Mouse (Mus musculus) liver, embryonic 12.5 days (tissue): ENCODE data around the gene Gm10322. TPM values are rescaled to one million over a fixed set of nuclear protein-coding genes. Genes with fewer than 3 reads are reported as not detected.

Experiments used
- ATAC-seq: fragments of 200-750 bp; cut with Nextera tagmentation; 2 replicates; pipeline ENCODE4 v1.8.0; 2017; ENCODE audit warnings: moderate number of reproducible peaks, mild to moderate bottlenecking, moderate library complexity
- H3K27ac ChIP-seq: fragments of 300-500 bp; sonication (generic); 2 replicates; pipeline ENCODE4 v1.5.1; 2016; ENCODE audit warnings: mild to moderate bottlenecking
- H3K27me3 ChIP-seq: fragments of 300-500 bp; sonication (generic); replicated peaks from 2 replicates; pipeline ENCODE4 v1.6.1; 2016; ENCODE audit warnings: mild to moderate bottlenecking, moderate library complexity
- H3K36me3 ChIP-seq: fragments of 300-500 bp; sonication (generic); 2 replicates; pipeline ENCODE4 v1.6.1; 2016; ENCODE audit warnings: mild to moderate bottlenecking, moderate library complexity
- H3K4me1 ChIP-seq: fragments of 300-500 bp; sonication (generic); 2 replicates; pipeline ENCODE4 v1.6.1; 2016
- H3K4me2 ChIP-seq: fragments of 300-500 bp; sonication (generic); 2 replicates; pipeline ENCODE4 v1.6.1; 2016; ENCODE audit warnings: mild to moderate bottlenecking, moderate library complexity
- H3K4me3 ChIP-seq: fragments of 300-500 bp; sonication (generic); 2 replicates; pipeline ENCODE4 v1.5.1; 2016; ENCODE audit warnings: mild to moderate bottlenecking, moderate library complexity
- H3K9ac ChIP-seq: fragments of 300-500 bp; sonication (generic); 2 replicates; pipeline ENCODE4 v1.6.1; 2016; ENCODE audit warnings: mild to moderate bottlenecking, moderate library complexity
- H3K9me3 ChIP-seq: fragments of 300-500 bp; sonication (generic); replicated peaks from 2 replicates; pipeline ENCODE4 v1.6.1; 2016; ENCODE audit warnings: mild to moderate bottlenecking, moderate library complexity
- WGBS: fragments of 180-500 bp; shearing (Covaris S2); methylation state at CpG from one replicate; pipeline ENCODE4 v1.1.7; 2016; ENCODE audit not compliant: insufficient replicate concordance; 5-methylcytosine and 5-hydroxymethylcytosine counted together
- polyA plus RNA-seq: library from polyadenylated mRNA; unstranded; fragments of >200 nt; fragmentation: Nextera tagmentation; extraction: Ambion mirVana; gene quantifications from 2 replicates; pipeline ENCODE4 v1.2.1, GENCODE M21; 2016

Gm10322 gene
- polyA plus RNA-seq, 1 experiment from 2014 or later, result not detected

- H3K4me1 ChIP-seq, result peaks cover 60% of the 10 kb centered on the region
- H3K4me2 ChIP-seq, result no peak overlapping the region
- no peak overlapping the region for H3K9ac ChIP-seq
- no peak for ATAC-seq
- no peak overlapping the region for H3K4me3 ChIP-seq
- H3K36me3 ChIP-seq, result peaks cover 12% of the 10 kb centered on the region
- H3K27me3 ChIP-seq, result no peaks in the 10 kb centered on the region
- 86% methylated on average over 3 of the region's 3 CpGs for WGBS
- H3K27ac ChIP-seq, result no peak overlapping the region
- no peaks in the 10 kb centered on the region for H3K9me3 ChIP-seq
Measured at GRCm38 (mm10) chr10:59580593-59581149, 35.2 kb upstream of the Gm10322 start.

DNA sequence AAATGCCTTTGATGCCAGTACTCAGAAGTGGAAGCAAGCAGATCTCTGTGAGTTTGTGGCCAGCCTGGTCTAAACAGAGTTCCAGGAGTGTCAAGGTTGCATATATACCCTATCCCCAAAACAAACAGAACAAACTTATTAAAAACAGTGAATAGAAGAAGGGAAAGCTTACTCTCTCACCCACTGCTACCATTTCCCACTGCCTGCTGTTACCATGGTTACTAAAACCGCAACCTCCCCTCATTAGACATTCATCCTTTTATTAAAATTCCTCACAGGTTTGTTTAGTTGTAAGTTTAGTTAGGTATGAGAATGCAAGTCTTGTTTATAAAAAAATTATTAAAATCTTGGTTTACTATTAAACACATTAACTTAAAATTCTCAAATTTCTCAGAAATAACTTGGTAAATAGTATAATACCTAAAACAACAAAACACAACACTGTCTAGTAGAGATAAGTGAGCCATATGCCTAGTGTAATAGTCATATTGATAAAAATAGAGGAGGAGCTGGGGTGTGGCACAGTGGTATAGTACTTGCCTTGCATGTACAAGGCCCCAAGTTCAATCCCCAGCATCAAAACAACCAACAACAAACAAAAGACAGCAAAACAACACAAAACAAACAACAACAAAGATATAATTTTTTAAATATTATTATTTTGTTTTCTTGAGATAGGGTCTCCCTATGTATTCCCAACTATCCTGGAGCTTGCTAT lies 33.9 kb upstream of the Gm10322 start:
- 66% methylated on average over 1 of the region's 1 CpGs for WGBS
- Histone ChIP-seq H3K9ac (no peak overlapping the region), H3K27me3 (no peaks in the 10 kb centered on the region), H3K36me3 (peaks cover 12% of the 10 kb centered on the region), H3K27ac (peak overlapping the region; percentile 58; the same call in 1 of the 2 replicates), H3K9me3 (no peaks in the 10 kb centered on the region), H3K4me1 (peaks cover 47% of the 10 kb centered on the region), H3K4me2 (no peak overlapping the region), H3K4me3 (no peak overlapping the region)
- ATAC-seq, result peak; percentile 82

- Histone ChIP-seq H3K27me3 (no peaks in the 10 kb centered on the region), H3K36me3 (peaks cover 12% of the 10 kb centered on the region), H3K4me1 (peaks cover 46% of the 10 kb centered on the region), H3K4me3 (no peak overlapping the region), H3K9me3 (no peaks in the 10 kb centered on the region), H3K4me2 (no peak overlapping the region), H3K27ac (no peak overlapping the region), H3K9ac (no peak overlapping the region)
- ATAC-seq, result no peak
- WGBS, result 78% methylated on average over 5 of the region's 5 CpGs
Measured at GRCm38 (mm10) chr10:59585621-59586020, 30.2 kb upstream of the Gm10322 start.

DNA sequence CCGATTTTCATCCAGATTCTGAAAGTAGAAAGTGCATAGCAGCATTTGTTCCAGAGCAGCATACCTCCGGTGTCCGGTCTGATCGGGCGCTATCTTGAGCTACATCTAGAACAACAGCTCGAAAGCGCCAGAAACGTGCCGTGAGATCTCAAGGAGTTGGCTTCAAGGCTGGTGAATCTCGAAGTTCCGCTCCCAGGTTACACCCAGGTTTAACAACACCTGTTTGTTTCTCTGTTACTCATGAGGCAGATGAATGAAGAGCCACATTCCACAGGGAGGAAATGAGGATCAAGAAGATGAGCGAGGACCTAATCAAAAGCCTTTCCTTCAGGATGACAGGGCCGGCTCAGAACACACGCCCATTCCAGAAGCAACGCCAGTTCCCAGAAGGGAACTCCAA lies 29.0 kb upstream of the Gm10322 start:
- Histone ChIP-seq H3K36me3 (peaks cover 12% of the 10 kb centered on the region), H3K9me3 (no peaks in the 10 kb centered on the region), H3K4me2 (no peak overlapping the region), H3K27me3 (no peaks in the 10 kb centered on the region), H3K27ac (no peak overlapping the region), H3K9ac (no peak overlapping the region), H3K4me1 (peaks cover 40% of the 10 kb centered on the region), H3K4me3 (no peak overlapping the region)
- ATAC-seq, result no peak
- 83% methylated on average over 15 of the region's 15 CpGs for WGBS

- Histone ChIP-seq H3K27ac (no peak overlapping the region), H3K9ac (no peak overlapping the region), H3K4me3 (no peak overlapping the region), H3K27me3 (no peaks in the 10 kb centered on the region), H3K9me3 (no peaks in the 10 kb centered on the region), H3K36me3 (peaks cover 4% of the 10 kb centered on the region), H3K4me2 (no peak overlapping the region), H3K4me1 (peaks cover 29% of the 10 kb centered on the region)
- no peak for ATAC-seq
- WGBS, result 69% methylated on average over 7 of the region's 7 CpGs
Measured at GRCm38 (mm10) chr10:59588135-59588534, 27.7 kb upstream of the Gm10322 start.

DNA sequence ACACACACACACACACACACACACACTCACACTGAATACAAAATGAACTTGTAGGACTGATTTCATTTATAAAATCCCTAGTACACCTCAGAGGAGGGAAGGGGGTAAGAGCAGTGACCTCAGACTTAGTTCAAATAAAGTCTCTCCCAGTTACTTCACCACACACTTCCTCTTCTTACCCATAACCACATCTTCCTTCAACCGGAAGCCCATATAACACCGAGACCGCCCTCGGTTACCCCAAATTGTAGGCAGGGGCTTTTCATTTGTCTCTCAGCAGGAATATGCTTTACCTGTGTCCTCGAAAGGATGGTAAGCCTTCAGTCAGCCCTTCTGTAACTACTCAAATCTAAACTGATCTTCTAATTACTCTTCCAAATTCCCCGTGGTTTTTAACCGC lies 26.4 kb upstream of the Gm10322 start:
- Histone ChIP-seq H3K9me3 (no peaks in the 10 kb centered on the region), H3K27me3 (no peaks in the 10 kb centered on the region), H3K36me3 (no peaks in the 10 kb centered on the region), H3K27ac (no peak overlapping the region), H3K4me2 (peak overlapping the region; percentile 53), H3K4me3 (peak overlapping the region; percentile 29), H3K4me1 (peaks cover 25% of the 10 kb centered on the region), H3K9ac (peak overlapping the region; percentile 41; the same call in 1 of the 2 replicates)
- WGBS, result 33% methylated on average over 7 of the region's 7 CpGs
- no peak for ATAC-seq

GRCm38 (mm10) chr10:59589856-59590255 lies 26.0 kb upstream of the Gm10322 start:
- peak overlapping the region; percentile 41 for H3K9ac ChIP-seq

DNA sequence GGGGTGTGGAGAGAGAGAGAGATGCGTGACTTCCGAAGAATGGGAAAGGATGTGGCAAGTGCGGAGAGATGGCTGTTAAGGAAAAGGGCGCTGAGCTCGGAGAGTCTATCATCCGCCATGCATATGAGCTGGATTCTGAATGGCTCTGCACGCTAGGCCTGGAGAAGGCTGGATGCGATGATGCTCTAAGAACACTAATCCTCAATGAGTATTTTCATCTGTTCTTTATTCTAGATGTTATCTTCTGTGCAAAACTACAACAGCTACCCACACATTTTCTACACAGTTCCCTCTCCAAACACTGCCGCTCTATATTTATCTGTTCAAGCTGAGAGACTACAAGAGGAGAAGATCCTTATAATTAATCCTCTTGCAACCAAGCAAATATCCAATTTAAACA lies 25.3 kb upstream of the Gm10322 start:
- no peak overlapping the region for H3K4me3 ChIP-seq

More at GRCm38 (mm10) chr10:59589856-59590255, 26.0 kb upstream of the Gm10322 start:
- Histone ChIP-seq H3K36me3 (no peaks in the 10 kb centered on the region), H3K27ac (no peak overlapping the region), H3K9me3 (no peaks in the 10 kb centered on the region), H3K4me1 (peaks cover 22% of the 10 kb centered on the region), H3K4me3 (peak overlapping the region; percentile 29), H3K4me2 (peak overlapping the region; percentile 53), H3K27me3 (no peaks in the 10 kb centered on the region)
- no peak for ATAC-seq
- 42% methylated on average over 13 of the region's 13 CpGs for WGBS

DNA sequence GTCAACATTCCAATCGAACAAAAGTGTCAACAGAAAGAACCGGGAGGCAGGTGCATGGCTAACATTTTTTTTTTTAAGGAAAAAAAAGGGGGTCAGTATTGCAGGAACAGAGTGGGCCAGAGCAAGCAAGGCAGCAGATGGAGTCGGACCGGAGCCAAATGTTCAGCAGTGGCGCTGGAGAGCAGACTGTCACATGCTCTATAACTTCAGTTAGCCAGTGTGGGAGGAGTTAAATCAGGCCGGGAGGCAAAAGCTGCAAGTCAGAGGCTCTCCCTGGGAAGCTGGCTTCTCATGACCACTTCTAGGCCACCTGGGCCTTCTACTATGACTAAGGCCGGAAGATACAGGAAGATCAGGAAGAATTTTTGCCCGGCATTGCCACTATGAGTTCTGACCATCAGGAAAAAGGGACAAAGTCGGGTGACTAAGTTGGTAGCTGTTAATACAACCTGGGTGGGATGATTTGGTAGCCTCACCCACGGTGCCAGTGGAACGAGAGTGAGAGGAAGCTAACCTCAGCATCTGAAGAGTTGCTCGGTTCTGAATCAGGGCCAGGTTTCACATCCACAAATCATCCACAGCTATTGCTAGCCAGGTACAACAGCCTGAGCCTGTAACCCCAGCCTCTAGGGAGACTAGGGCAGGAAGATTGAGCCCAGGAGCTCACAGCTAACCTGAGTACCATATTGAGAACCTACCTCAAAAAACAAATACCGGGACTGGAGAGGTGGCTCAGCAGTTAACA lies 21.9 kb upstream of the Gm10322 start:
- no peak overlapping the region for H3K4me2 ChIP-seq
- H3K4me1 ChIP-seq, result peaks cover 17% of the 10 kb centered on the region
- no peaks in the 10 kb centered on the region for H3K27me3 ChIP-seq
- H3K4me3 ChIP-seq, result no peak overlapping the region
- no peak for ATAC-seq
- H3K36me3 ChIP-seq, result peaks cover 4% of the 10 kb centered on the region; the same call in 1 of the 2 replicates
- no peaks in the 10 kb centered on the region for H3K9me3 ChIP-seq
- no peak overlapping the region for H3K27ac ChIP-seq
- 68% methylated on average over 13 of the region's 13 CpGs for WGBS
- H3K9ac ChIP-seq, result no peak overlapping the region

More for the DNA sequence above, 25.3 kb upstream of the Gm10322 start:
- 86% methylated on average over 9 of the region's 9 CpGs for WGBS
- no peak overlapping the region for H3K4me2 ChIP-seq
- no peaks in the 10 kb centered on the region for H3K9me3 ChIP-seq
- no peaks in the 10 kb centered on the region for H3K36me3 ChIP-seq
- no peak overlapping the region for H3K27ac ChIP-seq
- peaks cover 22% of the 10 kb centered on the region for H3K4me1 ChIP-seq
- H3K27me3 ChIP-seq, result no peaks in the 10 kb centered on the region
- no peak overlapping the region for H3K9ac ChIP-seq
- no peak for ATAC-seq

DNA sequence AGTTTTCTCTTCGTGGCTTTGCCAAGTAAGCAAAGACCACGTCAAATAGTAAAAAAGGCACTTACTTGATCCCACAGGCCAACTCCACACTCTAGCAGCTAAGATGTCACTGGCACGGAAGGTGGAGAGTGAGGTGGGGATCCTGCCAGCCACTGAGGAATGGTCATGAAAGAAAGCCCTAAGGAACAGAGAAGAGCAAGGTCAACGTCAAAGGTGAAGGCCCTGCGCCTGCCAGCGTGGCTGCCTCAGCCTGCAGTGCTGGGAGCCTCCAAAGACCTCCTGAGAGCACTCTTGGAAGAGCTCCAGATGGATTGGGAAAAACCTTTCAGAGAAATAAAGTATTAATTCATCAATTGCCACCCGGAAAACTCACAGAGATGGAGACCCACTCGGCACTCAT lies 15.3 kb upstream of the Gm10322 start:
- Histone ChIP-seq H3K27me3 (no peaks in the 10 kb centered on the region), H3K9ac (no peak overlapping the region), H3K36me3 (peaks cover 4% of the 10 kb centered on the region; the same call in 1 of the 2 replicates), H3K4me3 (no peak overlapping the region), H3K4me1 (peaks cover 7% of the 10 kb centered on the region; the same call in 1 of the 2 replicates), H3K27ac (no peak overlapping the region), H3K9me3 (no peaks in the 10 kb centered on the region), H3K4me2 (no peak overlapping the region)
- 76% methylated on average over 8 of the region's 8 CpGs for WGBS
- no peak for ATAC-seq

GRCm38 (mm10) chr10:59602043-59602442 lies 13.8 kb upstream of the Gm10322 start:
- 86% methylated on average over 8 of the region's 8 CpGs for WGBS
- Histone ChIP-seq H3K27me3 (no peaks in the 10 kb centered on the region), H3K9ac (no peak overlapping the region), H3K36me3 (peaks cover 4% of the 10 kb centered on the region; the same call in 1 of the 2 replicates), H3K4me1 (peaks cover 7% of the 10 kb centered on the region; the same call in 1 of the 2 replicates), H3K27ac (no peak overlapping the region), H3K4me3 (no peak overlapping the region), H3K4me2 (no peak overlapping the region), H3K9me3 (no peaks in the 10 kb centered on the region)
- no peak for ATAC-seq

DNA sequence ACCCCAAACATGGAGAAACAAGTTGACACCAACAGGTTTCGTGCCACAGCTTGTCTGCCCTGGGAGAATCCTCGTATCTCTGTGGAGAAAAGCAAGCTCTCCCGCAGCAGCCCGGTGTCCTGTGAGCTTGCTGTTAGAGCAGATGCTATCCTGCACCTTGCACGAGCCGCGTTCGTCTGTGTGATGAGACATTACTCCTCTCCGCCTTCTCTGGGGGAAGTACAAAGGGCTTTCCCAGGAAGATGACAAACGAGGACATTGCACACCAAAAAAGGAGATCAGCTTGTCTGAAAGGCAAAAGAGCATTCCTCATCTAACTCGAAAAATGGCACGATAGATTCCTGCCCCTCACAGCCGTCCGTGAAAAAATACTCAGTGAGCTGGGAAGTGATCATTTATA lies 13.0 kb upstream of the Gm10322 start:
- 69% methylated on average over 14 of the region's 14 CpGs for WGBS
- Histone ChIP-seq H3K27ac (no peak overlapping the region), H3K4me2 (no peak overlapping the region), H3K27me3 (no peaks in the 10 kb centered on the region), H3K36me3 (no peaks in the 10 kb centered on the region), H3K4me3 (no peak overlapping the region), H3K9me3 (no peaks in the 10 kb centered on the region), H3K9ac (no peak overlapping the region), H3K4me1 (peaks cover 7% of the 10 kb centered on the region; the same call in 1 of the 2 replicates)
- ATAC-seq, result no peak
